Mouse (Mus musculus): ENCODE data around the gene Lrrc39. TPM values are rescaled to one million over a fixed set of nuclear protein-coding genes. Genes with fewer than 3 reads are reported as not detected.
"Not testable (repeated sequence)": the region's sequence is repeated elsewhere in the genome, so short reads cannot be mapped to it uniquely, and the experiment has no call there.

Lrrc39 gene
- 2.6 and 3.8 TPM in 2 replicates for polyA plus RNA-seq (2016; fragmentation: Nextera tagmentation; extraction: Ambion mirVana)

GRCm38 (mm10) chr3:116562408-116563094 lies at the start of gene Lrrc39:
Gene Lrrc39 (plus strand): TSS chr3:116562973.
- Histone ChIP-seq H3K4me2 (peak within 1 kb of the TSS; percentile 79), H3K4me3 (peak within 1 kb of the TSS; percentile 64), H3K27me3 (replicated peaks) (no peaks in the 10 kb centered on the region), H3K9ac (peak within 1 kb of the TSS; percentile 71), H3K4me1 (peaks cover 36% of the 10 kb centered on the region), H3K36me3 (peaks cover 16% of the 10 kb centered on the region), H3K9me3 (replicated peaks) (peaks cover 10% of the 10 kb centered on the region), H3K27ac (peak within 1 kb of the TSS; percentile 93)
- peak; percentile 98 for ATAC-seq
- WGBS (ENCODE audit: insufficient replicate concordance) = 23% methylated on average over 7 of the region's 7 CpGs

GRCm38 (mm10) chr3:116520141-116520761 lies 42.5 kb upstream of the Lrrc39 start:
- no peak for ATAC-seq
- Histone ChIP-seq H3K9me3 (replicated peaks) (no peaks in the 10 kb centered on the region), H3K4me2 (no peak overlapping the region), H3K27ac (no peak overlapping the region), H3K9ac (no peak overlapping the region), H3K36me3 (peaks cover 18% of the 10 kb centered on the region; the same call in 1 of the 2 replicates), H3K27me3 (replicated peaks) (no peaks in the 10 kb centered on the region), H3K4me1 (peaks cover 6% of the 10 kb centered on the region; the same call in 1 of the 2 replicates), H3K4me3 (no peak overlapping the region)
- 79% methylated on average over 12 of the region's 12 CpGs for WGBS (ENCODE audit: insufficient replicate concordance)

GRCm38 (mm10) chr3:116529741-116530140 lies 33.0 kb upstream of the Lrrc39 start:
- Histone ChIP-seq H3K27me3 (replicated peaks) (no peaks in the 10 kb centered on the region), H3K4me1 (no peaks in the 10 kb centered on the region), H3K9me3 (replicated peaks) (no peaks in the 10 kb centered on the region), H3K4me2 (no peak overlapping the region), H3K4me3 (no peak overlapping the region), H3K9ac (no peak overlapping the region), H3K36me3 (peaks cover 21% of the 10 kb centered on the region), H3K27ac (no peak overlapping the region)
- ATAC-seq = no peak
- WGBS (ENCODE audit: insufficient replicate concordance) = 70% methylated on average over 5 of the region's 5 CpGs

GRCm38 (mm10) chr3:116530826-116531225 lies 31.9 kb upstream of the Lrrc39 start:
- no peaks in the 10 kb centered on the region for H3K27me3 ChIP-seq (replicated peaks)
- H3K9me3 ChIP-seq (replicated peaks) = no peaks in the 10 kb centered on the region
- ATAC-seq = no peak
- WGBS (ENCODE audit: insufficient replicate concordance) = 87% methylated on average over 4 of the region's 4 CpGs
- H3K4me2 ChIP-seq = no peak overlapping the region
- H3K27ac ChIP-seq = no peak overlapping the region
- H3K4me3 ChIP-seq = no peak overlapping the region
- H3K9ac ChIP-seq = no peak overlapping the region
- peaks cover 28% of the 10 kb centered on the region for H3K36me3 ChIP-seq
- no peaks in the 10 kb centered on the region for H3K4me1 ChIP-seq

- no peak overlapping the region for H3K4me2 ChIP-seq
- H3K27ac ChIP-seq = no peak overlapping the region
- H3K4me3 ChIP-seq = no peak overlapping the region
- peak; percentile 57; the same call in 1 of the 2 replicates for ATAC-seq
- peaks cover 58% of the 10 kb centered on the region for H3K36me3 ChIP-seq
- peaks cover 6% of the 10 kb centered on the region; the same call in 1 of the 2 replicates for H3K4me1 ChIP-seq
- no peak overlapping the region for H3K9ac ChIP-seq
- H3K27me3 ChIP-seq (replicated peaks) = no peaks in the 10 kb centered on the region
- no peaks in the 10 kb centered on the region for H3K9me3 ChIP-seq (replicated peaks)
- 64% methylated on average over 16 of the region's 16 CpGs for WGBS (ENCODE audit: insufficient replicate concordance)
Observed at GRCm38 (mm10) chr3:116536428-116537199, 26.2 kb upstream of the Lrrc39 start.

- Histone ChIP-seq H3K27me3 (replicated peaks) (no peaks in the 10 kb centered on the region), H3K4me3 (no peak overlapping the region), H3K27ac (no peak overlapping the region), H3K9ac (no peak overlapping the region), H3K36me3 (peaks cover 58% of the 10 kb centered on the region), H3K4me2 (no peak overlapping the region), H3K9me3 (replicated peaks) (no peaks in the 10 kb centered on the region), H3K4me1 (peaks cover 6% of the 10 kb centered on the region; the same call in 1 of the 2 replicates)
- peak; percentile 26; the same call in 1 of the 2 replicates for ATAC-seq
- 71% methylated on average over 6 of the region's 6 CpGs for WGBS (ENCODE audit: insufficient replicate concordance)
Observed at GRCm38 (mm10) chr3:116537200-116537573, 25.6 kb upstream of the Lrrc39 start.

- Histone ChIP-seq H3K36me3 (peaks cover 49% of the 10 kb centered on the region), H3K4me3 (no peak overlapping the region), H3K4me1 (no peaks in the 10 kb centered on the region), H3K27me3 (replicated peaks) (no peaks in the 10 kb centered on the region), H3K27ac (no peak overlapping the region), H3K9me3 (replicated peaks) (no peaks in the 10 kb centered on the region), H3K9ac (no peak overlapping the region), H3K4me2 (no peak overlapping the region)
- ATAC-seq = no peak
- 54% methylated on average over 2 of the region's 2 CpGs for WGBS (ENCODE audit: insufficient replicate concordance)
Observed at GRCm38 (mm10) chr3:116542070-116542469, 20.7 kb upstream of the Lrrc39 start.

GRCm38 (mm10) chr3:116542532-116542931 lies 20.2 kb upstream of the Lrrc39 start:
- Histone ChIP-seq H3K4me2 (no peak overlapping the region), H3K27me3 (replicated peaks) (no peaks in the 10 kb centered on the region), H3K27ac (no peak overlapping the region), H3K4me1 (no peaks in the 10 kb centered on the region), H3K36me3 (peaks cover 49% of the 10 kb centered on the region), H3K9ac (no peak overlapping the region), H3K4me3 (no peak overlapping the region), H3K9me3 (replicated peaks) (no peaks in the 10 kb centered on the region)
- ATAC-seq = no peak
- 40% methylated on average over 3 of the region's 3 CpGs for WGBS (ENCODE audit: insufficient replicate concordance)

- no peak overlapping the region for H3K9ac ChIP-seq
- WGBS (ENCODE audit: insufficient replicate concordance) = 77% methylated on average over 5 of the region's 5 CpGs
- H3K27ac ChIP-seq = no peak overlapping the region
- H3K4me1 ChIP-seq = no peaks in the 10 kb centered on the region
- H3K4me3 ChIP-seq = no peak overlapping the region
- H3K9me3 ChIP-seq (replicated peaks) = no peaks in the 10 kb centered on the region
- no peaks in the 10 kb centered on the region for H3K27me3 ChIP-seq (replicated peaks)
- H3K4me2 ChIP-seq = no peak overlapping the region
- H3K36me3 ChIP-seq = peaks cover 36% of the 10 kb centered on the region
- ATAC-seq = no peak
Observed at GRCm38 (mm10) chr3:116547430-116547829, 15.3 kb upstream of the Lrrc39 start.

- H3K36me3 ChIP-seq = peaks cover 16% of the 10 kb centered on the region
- 82% methylated on average over 5 of the region's 5 CpGs for WGBS (ENCODE audit: insufficient replicate concordance)
- H3K9ac ChIP-seq = no peak overlapping the region
- no peak overlapping the region for H3K4me2 ChIP-seq
- H3K27me3 ChIP-seq (replicated peaks) = no peaks in the 10 kb centered on the region
- no peak for ATAC-seq
- no peak overlapping the region for H3K27ac ChIP-seq
- H3K9me3 ChIP-seq (replicated peaks) = no peaks in the 10 kb centered on the region
- H3K4me1 ChIP-seq = no peaks in the 10 kb centered on the region
- no peak overlapping the region for H3K4me3 ChIP-seq
Observed at GRCm38 (mm10) chr3:116551362-116551761, 11.4 kb upstream of the Lrrc39 start.

GRCm38 (mm10) chr3:116561315-116561714 lies 1.5 kb upstream of the Lrrc39 start:
- peaks cover 36% of the 10 kb centered on the region for H3K4me1 ChIP-seq
- H3K4me3 ChIP-seq; H3K36me3 ChIP-seq; H3K9me3 ChIP-seq (replicated peaks); H3K9ac ChIP-seq; H3K27me3 ChIP-seq (replicated peaks); ATAC-seq; H3K27ac ChIP-seq; H3K4me2 ChIP-seq: not testable (repeated sequence)
- WGBS (ENCODE audit: insufficient replicate concordance) = 93% methylated on average over 14 of the region's 14 CpGs

GRCm38 (mm10) chr3:116563095-116563492 lies 321 bp downstream of the Lrrc39 start:
- peaks cover 36% of the 10 kb centered on the region for H3K4me1 ChIP-seq
- H3K9me3 ChIP-seq (replicated peaks) = peaks cover 10% of the 10 kb centered on the region
- peak; percentile 66 for ATAC-seq
- peak overlapping the region; percentile 71 for H3K9ac ChIP-seq
- H3K4me2 ChIP-seq = peak overlapping the region; percentile 79
- no peaks in the 10 kb centered on the region for H3K27me3 ChIP-seq (replicated peaks)
- H3K4me3 ChIP-seq = peak overlapping the region; percentile 64
- H3K27ac ChIP-seq = peak overlapping the region; percentile 93
- H3K36me3 ChIP-seq = peaks cover 16% of the 10 kb centered on the region
- whole genome bisulfite sequencing (ENCODE audit: insufficient replicate concordance) = 14% methylated on average over 7 of the region's 7 CpGs

Measured in liver, embryonic 12.5 days (tissue).